Mouse (Mus musculus): Measurements from ENCODE around the gene Large1. TPM values are rescaled to one million over a fixed set of nuclear protein-coding genes. Genes with fewer than 3 reads are reported as not detected.

Large1 gene
- polyA plus RNA-seq, 1 experiment from 2014 or later: 2.8 TPM

DNA sequence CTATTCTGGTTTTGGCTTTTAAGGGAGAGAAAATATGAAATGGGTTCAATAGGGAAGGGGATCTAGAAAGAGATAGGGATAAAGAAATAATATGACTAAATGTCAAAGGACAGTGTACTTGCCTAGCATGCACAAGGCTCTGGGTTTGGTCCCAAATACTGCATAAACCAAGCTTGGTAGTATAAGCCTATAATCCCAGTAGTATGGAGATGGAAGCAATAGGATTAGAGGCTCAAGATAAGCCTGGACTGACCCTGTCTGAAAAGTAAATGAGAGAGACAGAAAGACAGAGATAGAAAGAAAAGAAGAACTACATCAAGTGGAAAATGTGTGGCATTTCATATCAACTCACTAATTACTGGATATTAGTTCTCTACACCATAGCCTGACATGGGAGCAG lies 180.7 kb downstream of the Large1 start:
- no peaks in the 10 kb centered on the region for H3K27me3 ChIP-seq (replicated peaks; ENCODE audit: control insufficient read depth, insufficient read depth, low read length)
- no peaks in the 10 kb centered on the region for H3K9me3 ChIP-seq (ENCODE audit: control insufficient read depth)
- no peak overlapping the region for H3K4me3 ChIP-seq (ENCODE audit: low read depth, low read length)
- no peak overlapping the region for H3K4me2 ChIP-seq (replicated peaks; ENCODE audit: low read depth)
- H3K9ac ChIP-seq (ENCODE audit: low read depth, low read length): no peak overlapping the region
- H3K36me3 ChIP-seq (ENCODE audit: control insufficient read depth, insufficient read depth): no peaks in the 10 kb centered on the region
- H3K4me1 ChIP-seq (replicated peaks; ENCODE audit: control insufficient read depth, insufficient read depth, low read length): no peaks in the 10 kb centered on the region
- no peak for TF ChIP-seq CTCF (IDR thresholded peaks at IDR 0.05; ENCODE audit: low read depth)
- H3K27ac ChIP-seq (ENCODE audit: low read depth, low read length): no peak overlapping the region
- ATAC-seq: no peak

DNA sequence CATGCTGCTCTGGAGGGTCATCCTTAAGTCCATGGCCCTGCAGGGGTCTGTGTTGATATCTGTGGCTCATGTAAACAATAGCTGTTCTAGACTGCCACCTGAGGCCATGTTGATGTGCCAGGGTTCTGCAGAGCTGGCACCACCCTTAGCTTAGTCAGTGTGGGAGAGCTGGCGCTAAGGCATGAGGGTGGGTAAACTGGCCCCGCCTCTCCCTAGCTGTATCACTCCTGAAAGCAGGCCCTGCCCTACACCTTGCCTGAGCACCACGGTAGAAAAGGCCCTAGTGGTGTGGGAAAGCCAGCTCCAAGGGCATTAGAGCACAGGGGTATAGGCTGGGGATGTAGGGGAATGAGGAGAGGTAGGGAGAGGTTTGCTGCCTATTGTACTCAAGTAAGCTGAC lies 191.3 kb downstream of the Large1 start:
- Histone ChIP-seq H3K4me3 (ENCODE audit: low read depth, low read length) (no peak overlapping the region), H3K27me3 (replicated peaks; ENCODE audit: control insufficient read depth, insufficient read depth, low read length) (no peaks in the 10 kb centered on the region), H3K9ac (ENCODE audit: low read depth, low read length) (no peak overlapping the region), H3K27ac (ENCODE audit: low read depth, low read length) (no peak overlapping the region), H3K36me3 (ENCODE audit: control insufficient read depth, insufficient read depth) (no peaks in the 10 kb centered on the region; the same call in 1 of the 2 replicates), H3K4me1 (replicated peaks; ENCODE audit: control insufficient read depth, insufficient read depth, low read length) (no peaks in the 10 kb centered on the region), H3K4me2 (replicated peaks; ENCODE audit: low read depth) (no peak overlapping the region), H3K9me3 (ENCODE audit: control insufficient read depth) (no peaks in the 10 kb centered on the region)
- ATAC-seq: no peak
- 58% methylated on average over 3 of the region's 3 CpGs for WGBS
- no peak for TF ChIP-seq CTCF (IDR thresholded peaks at IDR 0.05; ENCODE audit: low read depth)

DNA sequence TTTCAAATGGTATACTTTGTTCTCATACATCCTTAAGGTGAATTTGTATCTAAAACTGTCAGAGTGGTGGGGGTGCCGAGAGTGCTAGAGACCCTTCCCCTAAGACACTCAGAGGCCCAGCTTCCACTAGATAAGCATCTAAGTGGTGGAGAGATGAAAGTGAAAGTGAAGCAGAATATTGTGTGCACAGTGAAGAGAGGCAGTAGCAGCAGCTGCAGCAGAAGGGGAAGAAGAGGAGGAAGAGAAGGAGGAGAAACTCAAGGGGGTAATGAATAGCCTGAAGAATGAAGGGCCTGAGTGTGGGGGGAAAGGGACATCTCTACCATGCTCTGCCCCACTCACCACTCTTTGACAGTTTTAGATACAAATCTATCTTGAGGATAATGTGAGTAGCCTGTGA lies 191.8 kb downstream of the Large1 start:
- no peak for ATAC-seq
- no peak for TF ChIP-seq CTCF (IDR thresholded peaks at IDR 0.05; ENCODE audit: low read depth)
- Histone ChIP-seq H3K36me3 (ENCODE audit: control insufficient read depth, insufficient read depth) (no peaks in the 10 kb centered on the region; the same call in 1 of the 2 replicates), H3K4me1 (replicated peaks; ENCODE audit: control insufficient read depth, insufficient read depth, low read length) (no peaks in the 10 kb centered on the region), H3K27me3 (replicated peaks; ENCODE audit: control insufficient read depth, insufficient read depth, low read length) (no peaks in the 10 kb centered on the region), H3K9me3 (ENCODE audit: control insufficient read depth) (no peaks in the 10 kb centered on the region), H3K4me3 (ENCODE audit: low read depth, low read length) (no peak overlapping the region), H3K4me2 (replicated peaks; ENCODE audit: low read depth) (no peak overlapping the region), H3K27ac (ENCODE audit: low read depth, low read length) (no peak overlapping the region), H3K9ac (ENCODE audit: low read depth, low read length) (no peak overlapping the region)
- WGBS: 61% methylated on average over 1 of the region's 1 CpGs

DNA sequence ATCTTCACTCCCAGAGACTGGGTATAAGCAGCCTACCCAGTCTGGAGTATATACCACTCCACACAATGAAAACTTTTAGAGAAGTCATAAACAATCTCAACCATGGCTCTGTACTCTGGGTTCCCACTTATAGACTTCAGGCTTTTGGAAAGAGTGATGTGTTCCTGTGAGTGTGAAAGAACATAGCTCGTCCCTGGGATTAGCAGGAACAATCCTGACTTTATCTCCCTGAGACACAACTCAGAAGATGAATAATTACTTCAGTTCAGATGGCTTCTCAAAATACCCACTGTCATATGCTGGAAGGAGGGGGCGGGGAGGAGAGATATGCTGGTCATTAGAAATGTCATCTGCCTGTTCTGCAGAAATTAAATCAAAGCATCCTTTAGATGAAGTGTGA lies 192.4 kb downstream of the Large1 start:
- H3K4me2 ChIP-seq (replicated peaks; ENCODE audit: low read depth): no peak overlapping the region
- WGBS: 66% methylated on average over 2 of the region's 2 CpGs
- no peak overlapping the region for H3K9ac ChIP-seq (ENCODE audit: low read depth, low read length)
- no peaks in the 10 kb centered on the region for H3K27me3 ChIP-seq (replicated peaks; ENCODE audit: control insufficient read depth, insufficient read depth, low read length)
- H3K4me1 ChIP-seq (replicated peaks; ENCODE audit: control insufficient read depth, insufficient read depth, low read length): no peaks in the 10 kb centered on the region
- H3K4me3 ChIP-seq (ENCODE audit: low read depth, low read length): no peak overlapping the region
- H3K27ac ChIP-seq (ENCODE audit: low read depth, low read length): no peak overlapping the region
- H3K36me3 ChIP-seq (ENCODE audit: control insufficient read depth, insufficient read depth): no peaks in the 10 kb centered on the region; the same call in 1 of the 2 replicates
- no peak for TF ChIP-seq CTCF (IDR thresholded peaks at IDR 0.05; ENCODE audit: low read depth)
- no peaks in the 10 kb centered on the region for H3K9me3 ChIP-seq (ENCODE audit: control insufficient read depth)
- ATAC-seq: no peak

DNA sequence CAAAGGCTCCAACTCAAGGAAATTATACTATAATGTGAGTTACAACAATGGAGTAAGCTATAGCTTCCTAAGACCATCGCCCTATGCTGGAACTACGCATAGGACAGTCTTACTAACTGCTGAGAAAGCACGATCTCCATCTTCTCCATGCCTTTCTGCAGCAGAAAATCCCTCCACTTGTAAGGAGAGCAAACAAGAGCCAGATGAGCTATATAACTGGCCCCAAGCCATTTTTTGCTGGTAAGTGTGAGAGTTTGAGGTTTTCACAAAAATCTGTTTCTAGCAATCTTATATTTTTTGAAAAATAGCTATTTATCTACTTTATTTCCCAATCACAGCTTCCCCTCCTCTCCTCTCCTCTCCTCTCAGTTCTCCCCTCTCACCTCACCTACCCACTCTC lies 206.1 kb downstream of the Large1 start:
- WGBS: 95% methylated on average over 3 of the region's 3 CpGs
- no peaks in the 10 kb centered on the region for H3K9me3 ChIP-seq (ENCODE audit: control insufficient read depth)
- H3K36me3 ChIP-seq (ENCODE audit: control insufficient read depth, insufficient read depth): no peaks in the 10 kb centered on the region
- no peak overlapping the region for H3K4me3 ChIP-seq (ENCODE audit: low read depth, low read length)
- H3K4me2 ChIP-seq (replicated peaks; ENCODE audit: low read depth): no peak overlapping the region
- ATAC-seq: no peak
- no peaks in the 10 kb centered on the region for H3K4me1 ChIP-seq (replicated peaks; ENCODE audit: control insufficient read depth, insufficient read depth, low read length)
- no peak for TF ChIP-seq CTCF (IDR thresholded peaks at IDR 0.05; ENCODE audit: low read depth)
- H3K27ac ChIP-seq (ENCODE audit: low read depth, low read length): no peak overlapping the region
- H3K27me3 ChIP-seq (replicated peaks; ENCODE audit: control insufficient read depth, insufficient read depth, low read length): no peaks in the 10 kb centered on the region
- H3K9ac ChIP-seq (ENCODE audit: low read depth, low read length): no peak overlapping the region

DNA sequence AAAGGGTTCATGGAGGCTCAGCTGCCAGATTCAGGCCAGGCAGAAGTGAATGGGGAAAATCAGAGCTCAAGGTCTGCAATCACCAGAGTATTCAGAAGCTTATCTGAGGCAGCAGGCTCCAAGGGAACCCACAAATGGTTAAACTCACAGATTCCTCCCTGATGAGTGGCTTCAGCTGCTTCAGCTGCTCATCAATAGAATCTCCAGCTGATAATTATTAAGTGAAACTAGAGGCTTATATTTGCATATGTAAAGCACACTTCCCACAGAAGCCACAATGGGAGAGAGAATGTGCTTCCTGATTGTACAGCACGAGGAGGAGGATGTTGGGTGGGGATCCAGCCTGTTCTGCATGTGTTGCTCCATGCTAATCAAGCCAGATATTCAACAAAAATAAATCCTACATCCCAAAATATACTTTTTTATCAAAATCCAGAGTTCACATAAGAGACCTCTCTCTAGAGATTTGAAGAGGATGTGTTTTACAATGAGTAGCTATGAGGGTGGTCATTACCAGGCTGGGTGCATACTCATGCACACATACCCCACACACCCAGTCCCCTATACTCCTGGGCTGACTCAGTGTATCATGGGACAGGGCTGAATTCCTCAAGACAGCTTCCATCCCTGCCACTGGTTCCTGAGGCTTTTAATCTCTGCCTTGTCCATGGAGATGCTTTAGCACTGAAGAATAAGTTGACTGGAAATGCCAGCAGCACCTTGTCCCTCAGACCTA lies 210.5 kb downstream of the Large1 start:
- Histone ChIP-seq H3K9ac (ENCODE audit: low read depth, low read length) (no peak overlapping the region), H3K36me3 (ENCODE audit: control insufficient read depth, insufficient read depth) (no peaks in the 10 kb centered on the region), H3K9me3 (ENCODE audit: control insufficient read depth) (no peaks in the 10 kb centered on the region), H3K4me3 (ENCODE audit: low read depth, low read length) (no peak overlapping the region), H3K4me2 (replicated peaks; ENCODE audit: low read depth) (no peak overlapping the region), H3K27me3 (replicated peaks; ENCODE audit: control insufficient read depth, insufficient read depth, low read length) (no peaks in the 10 kb centered on the region), H3K27ac (ENCODE audit: low read depth, low read length) (no peak overlapping the region), H3K4me1 (replicated peaks; ENCODE audit: control insufficient read depth, insufficient read depth, low read length) (no peaks in the 10 kb centered on the region)
- WGBS: 28% methylated on average over 1 of the region's 1 CpGs
- no peak for ATAC-seq
- no peak for TF ChIP-seq CTCF (IDR thresholded peaks at IDR 0.05; ENCODE audit: low read depth)

Measured in intestine, postnatal 0 days (tissue).